Mouse (Mus musculus): ENCODE measurements around the gene Rassf8. TPM values are rescaled to one million over a fixed set of nuclear protein-coding genes. Genes with fewer than 3 reads are reported as not detected.
A peak's percentile ranks its signal among the peaks of the same experiment; 100 is the strongest.

Rassf8 gene
- polyA plus RNA-seq, 1 experiment from 2014 or later: 7.0 TPM

- Histone ChIP-seq H3K27me3 (no peaks in the 10 kb centered on the region), H3K36me3 (no peaks in the 10 kb centered on the region), H3K27ac (no peak overlapping the region), H3K4me3 (no peak overlapping the region), H3K9me3 (replicated peaks) (no peaks in the 10 kb centered on the region), H3K9ac (no peak overlapping the region), H3K4me1 (no peaks in the 10 kb centered on the region), H3K4me2 (replicated peaks) (no peak overlapping the region)
- WGBS: 83% methylated on average over 5 of the region's 5 CpGs
- no peak for ATAC-seq (ENCODE audit: low FRiP score)
Measured at GRCm38 (mm10) chr6:145845611-145846010, 99.1 kb downstream of the Rassf8 start.

GRCm38 (mm10) chr6:145846076-145846475 lies 99.5 kb downstream of the Rassf8 start:
- H3K36me3 ChIP-seq: no peaks in the 10 kb centered on the region
- WGBS: 94% methylated on average over 1 of the region's 1 CpGs
- ATAC-seq (ENCODE audit: low FRiP score): no peak

GRCm38 (mm10) chr6:145846948-145847347 lies 100.4 kb downstream of the Rassf8 start:
- no peak for ATAC-seq (ENCODE audit: low FRiP score)
- Histone ChIP-seq H3K4me3 (no peak overlapping the region), H3K27me3 (no peaks in the 10 kb centered on the region), H3K9me3 (replicated peaks) (no peaks in the 10 kb centered on the region), H3K9ac (no peak overlapping the region), H3K36me3 (no peaks in the 10 kb centered on the region), H3K27ac (no peak overlapping the region), H3K4me1 (peaks cover 4% of the 10 kb centered on the region; the same call in 1 of the 2 replicates), H3K4me2 (replicated peaks) (no peak overlapping the region)
- WGBS: 92% methylated on average over 6 of the region's 6 CpGs

More at GRCm38 (mm10) chr6:145846076-145846475, 99.5 kb downstream of the Rassf8 start:
- no peak overlapping the region for H3K4me3 ChIP-seq
- H3K9ac ChIP-seq: no peak overlapping the region
- H3K9me3 ChIP-seq (replicated peaks): no peaks in the 10 kb centered on the region
- H3K4me2 ChIP-seq (replicated peaks): no peak overlapping the region
- H3K27me3 ChIP-seq: no peaks in the 10 kb centered on the region
- peaks cover 4% of the 10 kb centered on the region; the same call in 1 of the 2 replicates for H3K4me1 ChIP-seq
- no peak overlapping the region for H3K27ac ChIP-seq

- H3K36me3 ChIP-seq: no peaks in the 10 kb centered on the region
- H3K4me3 ChIP-seq: no peak overlapping the region
- no peak overlapping the region for H3K4me2 ChIP-seq (replicated peaks)
- H3K9ac ChIP-seq: no peak overlapping the region
- no peaks in the 10 kb centered on the region for H3K27me3 ChIP-seq
- H3K9me3 ChIP-seq (replicated peaks): no peaks in the 10 kb centered on the region
- 91% methylated on average over 8 of the region's 8 CpGs for WGBS
- ATAC-seq (ENCODE audit: low FRiP score): no peak
- peaks cover 4% of the 10 kb centered on the region; the same call in 1 of the 2 replicates for H3K4me1 ChIP-seq
- no peak overlapping the region for H3K27ac ChIP-seq
Measured at GRCm38 (mm10) chr6:145847661-145848060, 101.1 kb downstream of the Rassf8 start.

GRCm38 (mm10) chr6:145850789-145851188 lies 104.2 kb downstream of the Rassf8 start:
- no peak for ATAC-seq (ENCODE audit: low FRiP score)
- Histone ChIP-seq H3K4me3 (no peak overlapping the region), H3K27ac (no peak overlapping the region), H3K9me3 (replicated peaks) (no peaks in the 10 kb centered on the region), H3K36me3 (no peaks in the 10 kb centered on the region), H3K27me3 (no peaks in the 10 kb centered on the region; the same call in 1 of the 2 replicates), H3K9ac (no peak overlapping the region), H3K4me1 (peaks cover 21% of the 10 kb centered on the region), H3K4me2 (replicated peaks) (no peak overlapping the region)
- 54% methylated on average over 2 of the region's 2 CpGs for WGBS

GRCm38 (mm10) chr6:145851956-145852355 lies 105.4 kb downstream of the Rassf8 start:
- H3K9ac ChIP-seq: no peak overlapping the region
- H3K36me3 ChIP-seq: no peaks in the 10 kb centered on the region
- no peak overlapping the region for H3K4me3 ChIP-seq
- 79% methylated on average over 11 of the region's 11 CpGs for WGBS
- no peak overlapping the region for H3K27ac ChIP-seq
- H3K9me3 ChIP-seq (replicated peaks): no peaks in the 10 kb centered on the region
- no peaks in the 10 kb centered on the region; the same call in 1 of the 2 replicates for H3K27me3 ChIP-seq
- peaks cover 27% of the 10 kb centered on the region for H3K4me1 ChIP-seq
- no peak overlapping the region for H3K4me2 ChIP-seq (replicated peaks)
- ATAC-seq (ENCODE audit: low FRiP score): no peak

GRCm38 (mm10) chr6:145852708-145853107 lies 106.2 kb downstream of the Rassf8 start:
- Histone ChIP-seq H3K4me2 (replicated peaks) (no peak overlapping the region), H3K36me3 (no peaks in the 10 kb centered on the region), H3K9me3 (replicated peaks) (no peaks in the 10 kb centered on the region), H3K27ac (no peak overlapping the region), H3K4me1 (peaks cover 27% of the 10 kb centered on the region), H3K4me3 (no peak overlapping the region), H3K9ac (no peak overlapping the region), H3K27me3 (no peaks in the 10 kb centered on the region; the same call in 1 of the 2 replicates)
- WGBS: 90% methylated on average over 7 of the region's 7 CpGs
- ATAC-seq (ENCODE audit: low FRiP score): no peak

GRCm38 (mm10) chr6:145853356-145854079 lies 107.0 kb downstream of the Rassf8 start:
- no peak overlapping the region for H3K4me3 ChIP-seq
- peaks cover 27% of the 10 kb centered on the region for H3K4me1 ChIP-seq
- H3K4me2 ChIP-seq (replicated peaks): no peak overlapping the region
- no peaks in the 10 kb centered on the region for H3K9me3 ChIP-seq (replicated peaks)
- H3K27ac ChIP-seq: no peak overlapping the region
- 89% methylated on average over 10 of the region's 10 CpGs for WGBS
- no peak overlapping the region for H3K9ac ChIP-seq
- H3K36me3 ChIP-seq: no peaks in the 10 kb centered on the region
- H3K27me3 ChIP-seq: peaks cover 4% of the 10 kb centered on the region
- no peak for ATAC-seq (ENCODE audit: low FRiP score)

GRCm38 (mm10) chr6:145854756-145855155 lies 108.2 kb downstream of the Rassf8 start:
- H3K36me3 ChIP-seq: no peaks in the 10 kb centered on the region
- H3K9ac ChIP-seq: no peak overlapping the region
- peaks cover 27% of the 10 kb centered on the region for H3K4me1 ChIP-seq
- H3K4me3 ChIP-seq: no peak overlapping the region
- WGBS: 57% methylated on average over 5 of the region's 5 CpGs
- 0 out of 2 replicates have a peak overlapping the region, but pooled peaks have one; percentile 17 for H3K27ac ChIP-seq
- no peak overlapping the region; the same call in 1 of the 2 replicates for H3K4me2 ChIP-seq (replicated peaks)
- ATAC-seq (ENCODE audit: low FRiP score): no peak
- no peaks in the 10 kb centered on the region for H3K9me3 ChIP-seq (replicated peaks)
- peaks cover 7% of the 10 kb centered on the region for H3K27me3 ChIP-seq

GRCm38 (mm10) chr6:145855720-145856551 lies 109.4 kb downstream of the Rassf8 start:
- Histone ChIP-seq H3K27ac (peak overlapping the region; percentile 66), H3K27me3 (peaks cover 13% of the 10 kb centered on the region), H3K4me1 (peaks cover 24% of the 10 kb centered on the region), H3K36me3 (no peaks in the 10 kb centered on the region), H3K4me2 (replicated peaks) (peak overlapping the region; percentile 48), H3K4me3 (peak overlapping the region; percentile 21), H3K9me3 (replicated peaks) (no peaks in the 10 kb centered on the region), H3K9ac (peak overlapping the region; percentile 36)
- ATAC-seq (ENCODE audit: low FRiP score): peak; percentile 97
- 5% methylated on average over 28 of the region's 28 CpGs for WGBS

- no peak for ATAC-seq (ENCODE audit: low FRiP score)
- H3K9me3 ChIP-seq (replicated peaks): no peaks in the 10 kb centered on the region
- 85% methylated on average over 7 of the region's 7 CpGs for WGBS
Measured at GRCm38 (mm10) chr6:145857428-145857827, 110.9 kb downstream of the Rassf8 start.

GRCm38 (mm10) chr6:145858414-145858813 lies 111.9 kb downstream of the Rassf8 start:
- H3K4me1 ChIP-seq: peaks cover 33% of the 10 kb centered on the region
- H3K36me3 ChIP-seq: no peaks in the 10 kb centered on the region
- no peaks in the 10 kb centered on the region for H3K9me3 ChIP-seq (replicated peaks)
- no peak overlapping the region for H3K27ac ChIP-seq
- peaks cover 33% of the 10 kb centered on the region for H3K27me3 ChIP-seq
- H3K4me3 ChIP-seq: no peak overlapping the region
- ATAC-seq (ENCODE audit: low FRiP score): no peak
- WGBS: 72% methylated on average over 8 of the region's 8 CpGs
- H3K9ac ChIP-seq: no peak overlapping the region
- H3K4me2 ChIP-seq (replicated peaks): no peak overlapping the region

More at GRCm38 (mm10) chr6:145857428-145857827, 110.9 kb downstream of the Rassf8 start:
- Histone ChIP-seq H3K9ac (no peak overlapping the region), H3K27me3 (peaks cover 24% of the 10 kb centered on the region), H3K27ac (no peak overlapping the region), H3K36me3 (no peaks in the 10 kb centered on the region), H3K4me2 (replicated peaks) (no peak overlapping the region), H3K4me3 (no peak overlapping the region), H3K4me1 (peaks cover 25% of the 10 kb centered on the region)

Data from hindbrain, embryonic 12.5 days (tissue).